15 mouse cellular contexts compared by ENCODE assay signal in genomic region chr16:6212916-6213315, GRCm38 (mm10).
DNase-seq lines count a peak whose midpoint lies in the region; ATAC-seq and TF ChIP-seq lines count a peak whose summit lies in the region.
"Had no signal": no experiment of that assay in that cellular context is flagged by ENCODE, and none has a peak within 500 bp of the region (broad histone marks: within the 10 kb centered on the region; RNA-seq: fewer than 3 reads in every experiment).

No protein-coding gene starts in this region.

- no peak for TF ChIP-seq POLR2A in brain, embryonic 14.5 days (IDR thresholded peaks at IDR 0.05; ENCODE audit: borderline replicate concordance, extremely low read depth, insufficient read depth, insufficient read length, poor library complexity, severe bottlenecking)

- peak overlapping the region; percentile 52 for H3K27ac ChIP-seq in hindbrain, embryonic 15.5 days (replicated peaks)
- H3K27ac ChIP-seq in midbrain, postnatal 0 days (ENCODE audit: low read depth, low read length) = no peak overlapping the region
- H3K27ac ChIP-seq in liver, embryonic 11.5 days (ENCODE audit: low read depth, low read length) = no peak overlapping the region
- H3K27ac ChIP-seq: limb, embryonic 12.5 days; stomach, postnatal 0 days had no signal

- no peaks in the 10 kb centered on the region for H3K36me3 ChIP-seq in hindbrain, embryonic 15.5 days
- no peaks in the 10 kb centered on the region for H3K36me3 ChIP-seq in midbrain, postnatal 0 days (ENCODE audit: insufficient read depth, low read length)
- no peaks in the 10 kb centered on the region for H3K36me3 ChIP-seq in liver, embryonic 11.5 days (ENCODE audit: control insufficient read depth, insufficient read depth, low read length)
- H3K36me3 ChIP-seq: limb, embryonic 12.5 days had no signal

- TF ChIP-seq CTCF in brain, embryonic 14.5 days (IDR thresholded peaks at IDR 0.05; ENCODE audit: borderline replicate concordance, extremely low read depth, insufficient read depth, insufficient read length) = peak; percentile 34; the same call in 1 of the 2 replicates
- peak; percentile 40 for TF ChIP-seq CTCF in midbrain, postnatal 0 days (IDR thresholded peaks at IDR 0.05)

- no peak for ATAC-seq in hindbrain, embryonic 15.5 days (ENCODE audit: low FRiP score, low read depth)
- no peak for ATAC-seq in midbrain, postnatal 0 days (ENCODE audit: low FRiP score)
- ATAC-seq in liver, embryonic 11.5 days (replicated peaks; ENCODE audit: low FRiP score) = no peak
- ATAC-seq: liver, postnatal 0 days had no signal

- peaks cover 7% of the 10 kb centered on the region for H3K4me1 ChIP-seq in hindbrain, embryonic 15.5 days (replicated peaks)
- H3K4me1 ChIP-seq in midbrain, postnatal 0 days (ENCODE audit: insufficient read depth, low read length) = no peaks in the 10 kb centered on the region
- H3K4me1 ChIP-seq in liver, embryonic 11.5 days (replicated peaks; ENCODE audit: control insufficient read depth, insufficient read depth, low read length) = no peaks in the 10 kb centered on the region
- H3K4me1 ChIP-seq: limb, embryonic 12.5 days; megakaryocyte, embryonic 14.5 days had no signal

- H3K4me3 ChIP-seq in hindbrain, embryonic 15.5 days = no peak overlapping the region
- no peak overlapping the region for H3K4me3 ChIP-seq in midbrain, postnatal 0 days (ENCODE audit: low read depth, low read length)
- no peak overlapping the region for H3K4me3 ChIP-seq in liver, embryonic 11.5 days (ENCODE audit: low read depth, low read length)
- H3K4me3 ChIP-seq: limb, embryonic 12.5 days; megakaryocyte, embryonic 14.5 days had no signal

- DNase-seq in brain, embryonic 14.5 days (ENCODE audit: low read depth) = peak; percentile 62
- peak; percentile 21 for DNase-seq in embryo, embryonic 11 days
- DNase-seq in midbrain, postnatal 0 days (ENCODE audit: low spot score) = peak; percentile 38
- DNase-seq in liver, embryonic 11.5 days (ENCODE audit: low spot score) = no peak
- DNase-seq in ovary, postnatal 36 days (ENCODE audit: low spot score) = no peak
- no peak for DNase-seq in adrenal gland, postnatal 4 days (ENCODE audit: low spot score in 2 of 2)
- DNase-seq: gastrocnemius, postnatal 14 days; kidney, adult 9 months; liver, postnatal 0 days had no signal

- no peaks in the 10 kb centered on the region for H3K9me3 ChIP-seq in hindbrain, embryonic 15.5 days
- H3K9me3 ChIP-seq in midbrain, postnatal 0 days (ENCODE audit: low read length) = no peaks in the 10 kb centered on the region
- no peaks in the 10 kb centered on the region for H3K9me3 ChIP-seq in liver, embryonic 11.5 days (ENCODE audit: control insufficient read depth, low read length)
- H3K9me3 ChIP-seq: limb, embryonic 12.5 days; megakaryocyte, embryonic 14.5 days had no signal

- H3K4me2 ChIP-seq in hindbrain, embryonic 15.5 days = no peak overlapping the region
- H3K4me2 ChIP-seq in midbrain, postnatal 0 days (ENCODE audit: low read depth, low read length, poor library complexity, severe bottlenecking) = no peak overlapping the region
- no peak overlapping the region for H3K4me2 ChIP-seq in liver, embryonic 11.5 days
- H3K4me2 ChIP-seq: heart, embryonic 11.5 days; limb, embryonic 12.5 days had no signal

- WGBS in hindbrain, embryonic 15.5 days = 16% methylated on average over 3 of the region's 3 CpGs
- 35% methylated on average over 3 of the region's 3 CpGs for whole genome bisulfite sequencing in midbrain, postnatal 0 days
- WGBS in liver, embryonic 11.5 days = 40% methylated on average over 3 of the region's 3 CpGs

- no peak overlapping the region for H3K9ac ChIP-seq in hindbrain, embryonic 15.5 days
- no peak overlapping the region for H3K9ac ChIP-seq in midbrain, postnatal 0 days (replicated peaks; ENCODE audit: low read length, poor library complexity, severe bottlenecking)
- H3K9ac ChIP-seq in liver, embryonic 11.5 days (ENCODE audit: low read depth, low read length) = no peak overlapping the region
- H3K9ac ChIP-seq: limb, embryonic 12.5 days; liver, postnatal 0 days had no signal

- no peaks in the 10 kb centered on the region for H3K27me3 ChIP-seq in hindbrain, embryonic 15.5 days
- no peaks in the 10 kb centered on the region for H3K27me3 ChIP-seq in midbrain, postnatal 0 days (ENCODE audit: insufficient read depth, low read length)
- no peaks in the 10 kb centered on the region for H3K27me3 ChIP-seq in liver, embryonic 11.5 days (replicated peaks; ENCODE audit: control insufficient read depth, insufficient read depth, low read length)
- H3K27me3 ChIP-seq: CH12.LX; limb, embryonic 12.5 days; megakaryocyte, embryonic 14.5 days had no signal

Comparison
In these comparisons a context has a peak if more than half of its experiments do, and no peak if none do; other contexts are left out.
1. DNase-seq: peak in brain, embryonic 14.5 days (single experiment), embryo, embryonic 11 days (single experiment) and midbrain, postnatal 0 days (single experiment); none in liver, embryonic 11.5 days (single experiment), ovary, postnatal 36 days (single experiment) and adrenal gland, postnatal 4 days (0 of 2).